Mouse (Mus musculus) liver, embryonic 11.5 days (tissue): ENCODE measurements around the gene Erc1. TPM values are rescaled to one million over a fixed set of nuclear protein-coding genes. Genes with fewer than 3 reads are reported as not detected.
"Not testable (repeated sequence)": the region's sequence is repeated elsewhere in the genome, so short reads cannot be mapped to it uniquely, and the experiment has no call there.

ENCODE experiments used
- ATAC-seq: fragments of 200-750 bp; cut with Nextera tagmentation; replicated peaks from 2 replicates; pipeline ENCODE4 v1.8.0; 2017; ENCODE audit warnings: moderate number of reproducible peaks, mild to moderate bottlenecking, moderate TSS enrichment, moderate library complexity; ENCODE audit not compliant: low FRiP score
- DNase-seq: peaks from one replicate; pipeline ENCODE4 v3.0.0-alpha.2; 2017; ENCODE audit warnings: low spot score
- H3K27ac ChIP-seq: fragments of 300-500 bp; sonication (generic); 2 replicates; pipeline ENCODE4 v1.5.1; 2014; ENCODE audit warnings: mild to moderate bottlenecking, low read depth, low read length, control low read depth
- H3K27me3 ChIP-seq: fragments of 300-500 bp; sonication (generic); replicated peaks from 2 replicates; pipeline ENCODE4 v1.6.1; 2014; ENCODE audit warnings: low read length, mixed read lengths; ENCODE audit not compliant: control insufficient read depth, insufficient read depth
- H3K36me3 ChIP-seq: fragments of 300-500 bp; sonication (generic); 2 replicates; pipeline ENCODE4 v1.6.1; 2014; ENCODE audit warnings: mild to moderate bottlenecking, low read length, moderate library complexity, mixed read lengths; ENCODE audit not compliant: control insufficient read depth, insufficient read depth
- H3K4me1 ChIP-seq: fragments of 300-500 bp; sonication (generic); replicated peaks from 2 replicates; pipeline ENCODE4 v1.6.1; 2014; ENCODE audit warnings: low read length, mixed read lengths; ENCODE audit not compliant: control insufficient read depth, insufficient read depth
- H3K4me2 ChIP-seq: fragments of 300-500 bp; sonication (generic); 2 replicates; pipeline ENCODE4 v1.6.1; 2014; ENCODE audit warnings: mild to moderate bottlenecking, control low read depth, moderate library complexity
- H3K4me3 ChIP-seq: fragments of 300-500 bp; sonication (generic); 2 replicates; pipeline ENCODE4 v1.5.1; 2014; ENCODE audit warnings: low read depth, low read length, control low read depth
- H3K9ac ChIP-seq: fragments of 300-500 bp; sonication (generic); 2 replicates; pipeline ENCODE4 v1.6.1; 2014; ENCODE audit warnings: low read depth, low read length, control low read depth
- H3K9me3 ChIP-seq: fragments of 300-500 bp; sonication (generic); 2 replicates; pipeline ENCODE4 v1.6.1; 2016; ENCODE audit warnings: low read length, inconsistent platforms, mixed read lengths; ENCODE audit not compliant: control insufficient read depth
- WGBS: fragments of 180-500 bp; shearing (Covaris S2); extraction: QIAGEN DNeasy Blood & Tissue Kit; methylation state at CpG from one replicate; pipeline ENCODE4 v1.1.7; 2014; 5-methylcytosine and 5-hydroxymethylcytosine counted together
- polyA plus RNA-seq: library from polyadenylated mRNA; unstranded; fragments of >200 nt; fragmentation: Nextera tagmentation; extraction: Ambion mirVana; gene quantifications from 2 replicates; pipeline ENCODE4 v1.2.1, GENCODE M21; 2014

Gene Erc1
- polyA plus RNA-seq, 1 experiment from 2014 or later: 12.3 TPM

GRCm38 (mm10) chr6:119821158-119821557 is 26.8 kb downstream of the Erc1 start:
- no peak overlapping the region for H3K4me2 ChIP-seq
- 93% methylated on average over 1 of the region's 1 CpGs for WGBS
- DNase-seq (no peak), ATAC-seq (no peak)
- no peaks in the 10 kb centered on the region for H3K27me3 ChIP-seq
- H3K9me3 ChIP-seq: no peaks in the 10 kb centered on the region
- H3K36me3 ChIP-seq: peaks cover 6% of the 10 kb centered on the region; the same call in 1 of the 2 replicates
- H3K9ac ChIP-seq: no peak overlapping the region
- H3K4me3 ChIP-seq: no peak overlapping the region
- no peaks in the 10 kb centered on the region for H3K4me1 ChIP-seq
- H3K27ac ChIP-seq: no peak overlapping the region

- H3K27me3 ChIP-seq: no peaks in the 10 kb centered on the region
- DNase-seq (no peak), ATAC-seq (no peak)
- no peaks in the 10 kb centered on the region for H3K9me3 ChIP-seq
- H3K4me2 ChIP-seq: no peak overlapping the region
- no peaks in the 10 kb centered on the region for H3K4me1 ChIP-seq
- H3K9ac ChIP-seq: no peak overlapping the region
- 96% methylated on average over 4 of the region's 4 CpGs for WGBS
- no peaks in the 10 kb centered on the region for H3K36me3 ChIP-seq
- no peak overlapping the region for H3K27ac ChIP-seq
- H3K4me3 ChIP-seq: no peak overlapping the region
Measured at GRCm38 (mm10) chr6:119818541-119818940, 29.4 kb downstream of the Erc1 start.

- DNase-seq (no peak), ATAC-seq (no peak)
- no peaks in the 10 kb centered on the region for H3K36me3 ChIP-seq
- H3K4me3 ChIP-seq: no peak overlapping the region
- H3K27me3 ChIP-seq: no peaks in the 10 kb centered on the region
- 84% methylated on average over 4 of the region's 4 CpGs for WGBS
- no peak overlapping the region for H3K4me2 ChIP-seq
- no peak overlapping the region for H3K27ac ChIP-seq
- no peak overlapping the region for H3K9ac ChIP-seq
- H3K4me1 ChIP-seq: no peaks in the 10 kb centered on the region
- no peaks in the 10 kb centered on the region for H3K9me3 ChIP-seq
Measured at GRCm38 (mm10) chr6:119815426-119815825, 32.5 kb downstream of the Erc1 start.

- ATAC-seq, H3K27me3 ChIP-seq, H3K36me3 ChIP-seq, H3K9ac ChIP-seq, H3K4me3 ChIP-seq, H3K4me1 ChIP-seq, H3K4me2 ChIP-seq, DNase-seq, H3K9me3 ChIP-seq, H3K27ac ChIP-seq: not testable (repeated sequence)
Measured at GRCm38 (mm10) chr6:119813055-119813454, 34.9 kb downstream of the Erc1 start.

DNA sequence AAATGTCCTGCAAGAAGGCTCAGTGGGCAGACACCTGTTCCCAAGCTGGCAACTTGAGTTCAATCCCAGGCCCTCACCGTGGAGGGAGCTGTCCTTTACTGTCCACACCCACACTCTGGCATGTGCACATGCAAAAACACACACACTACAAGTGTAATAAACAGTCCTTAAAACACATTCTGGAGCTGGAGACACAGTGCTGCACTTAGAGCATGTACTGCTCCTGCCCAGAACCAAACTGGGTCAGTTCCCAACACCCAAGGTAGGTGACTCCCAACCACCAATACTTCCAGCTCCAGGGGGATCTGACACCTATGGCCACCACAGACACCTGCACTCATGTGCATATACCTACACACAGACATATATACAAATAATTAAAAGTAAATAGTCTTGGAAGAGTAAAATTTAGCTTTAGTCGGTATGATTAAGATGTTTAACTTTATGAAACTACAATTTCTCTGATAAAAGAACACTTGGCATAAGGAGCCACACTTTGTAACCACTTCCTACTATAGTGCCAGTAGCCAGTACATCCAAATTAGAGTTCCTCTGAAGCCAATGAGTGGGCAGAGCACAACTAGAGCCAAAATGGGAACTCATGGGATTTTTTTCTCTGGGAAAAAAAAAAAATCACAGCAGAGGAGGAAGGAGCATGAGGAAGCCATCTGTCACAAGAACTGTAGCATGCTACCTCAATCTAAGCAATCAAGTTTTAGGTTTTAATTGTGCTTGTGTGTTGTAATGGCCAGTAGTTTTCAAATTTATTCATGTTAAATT is 39.1 kb downstream of the Erc1 start:
- H3K36me3 ChIP-seq: no peaks in the 10 kb centered on the region
- no peak for ATAC-seq
- H3K27me3 ChIP-seq: no peaks in the 10 kb centered on the region
- no peak overlapping the region for H3K9ac ChIP-seq
- WGBS: 83% methylated on average over 2 of the region's 2 CpGs
- H3K4me1 ChIP-seq: no peaks in the 10 kb centered on the region
- H3K9me3 ChIP-seq: no peaks in the 10 kb centered on the region
- no peak overlapping the region for H3K4me3 ChIP-seq
- DNase-seq: no peak
- no peak overlapping the region for H3K4me2 ChIP-seq
- H3K27ac ChIP-seq: no peak overlapping the region

- H3K9me3 ChIP-seq: no peaks in the 10 kb centered on the region
- no peak for DNase-seq
- H3K4me2 ChIP-seq: no peak overlapping the region
- ATAC-seq: no peak
- WGBS: 91% methylated on average over 2 of the region's 2 CpGs
- no peaks in the 10 kb centered on the region for H3K4me1 ChIP-seq
- H3K27me3 ChIP-seq: no peaks in the 10 kb centered on the region
- H3K4me3 ChIP-seq: no peak overlapping the region
- H3K36me3 ChIP-seq: no peaks in the 10 kb centered on the region
- no peak overlapping the region for H3K9ac ChIP-seq
- H3K27ac ChIP-seq: no peak overlapping the region
Measured at GRCm38 (mm10) chr6:119803239-119803638, 44.7 kb downstream of the Erc1 start.

DNA sequence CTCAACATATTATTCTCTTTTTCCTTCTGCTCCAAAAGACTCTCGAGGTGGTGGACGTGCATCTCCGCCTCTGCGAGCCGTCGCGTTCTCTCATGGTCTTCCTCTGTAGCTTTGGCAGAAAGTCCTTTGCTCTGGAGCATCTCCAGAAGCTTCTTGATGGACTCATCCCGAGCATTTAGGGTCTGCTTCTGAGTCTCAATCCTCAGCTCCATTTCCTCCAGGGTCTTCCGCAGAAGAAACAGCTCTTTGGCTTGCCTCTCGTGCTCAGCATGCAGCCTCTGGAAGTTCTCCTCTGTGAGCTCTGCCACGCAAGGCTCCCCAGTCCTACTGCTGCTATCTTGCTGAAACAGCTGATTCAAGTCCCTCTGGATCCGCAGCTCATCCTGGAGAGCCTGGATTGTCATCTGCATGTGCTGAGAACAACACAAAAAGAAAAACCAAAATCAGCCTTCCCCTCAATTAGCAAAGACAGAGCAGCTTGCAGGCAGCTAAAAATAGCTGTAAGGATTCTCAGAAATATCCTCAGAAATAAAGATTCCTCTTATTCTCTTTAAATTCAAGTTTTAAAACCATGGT is 51.0 kb downstream of the Erc1 start:
- Histone ChIP-seq H3K9ac (no peak overlapping the region), H3K4me2 (no peak overlapping the region), H3K27me3 (no peaks in the 10 kb centered on the region), H3K36me3 (no peaks in the 10 kb centered on the region), H3K4me1 (no peaks in the 10 kb centered on the region), H3K4me3 (no peak overlapping the region), H3K9me3 (no peaks in the 10 kb centered on the region), H3K27ac (no peak overlapping the region)
- no peak for DNase-seq
- ATAC-seq: no peak
- 89% methylated on average over 12 of the region's 12 CpGs for WGBS

DNA sequence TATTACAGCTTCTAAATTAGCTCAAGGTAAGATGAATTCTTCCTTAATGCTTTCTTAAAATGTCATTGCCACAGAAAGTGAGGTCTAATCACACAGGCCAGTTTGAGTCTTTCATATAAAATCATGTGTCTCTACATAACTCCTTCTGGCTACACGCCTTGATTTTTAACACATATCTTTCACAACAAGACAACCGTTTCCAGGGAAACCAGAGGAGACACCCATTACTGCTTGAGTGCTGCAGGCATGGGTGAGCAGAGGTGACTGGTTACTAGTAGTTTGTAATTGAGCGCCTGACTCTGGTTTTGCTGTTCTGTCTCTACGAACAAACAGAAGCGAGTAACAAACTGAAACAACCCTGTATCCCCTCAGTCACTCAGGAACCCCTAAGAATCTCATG is 51.7 kb downstream of the Erc1 start:
- Histone ChIP-seq H3K27ac (no peak overlapping the region), H3K9ac (no peak overlapping the region), H3K4me2 (no peak overlapping the region), H3K4me1 (no peaks in the 10 kb centered on the region), H3K27me3 (no peaks in the 10 kb centered on the region), H3K4me3 (no peak overlapping the region), H3K9me3 (no peaks in the 10 kb centered on the region), H3K36me3 (no peaks in the 10 kb centered on the region)
- no peak for DNase-seq
- 89% methylated on average over 5 of the region's 5 CpGs for WGBS
- ATAC-seq: no peak

DNA sequence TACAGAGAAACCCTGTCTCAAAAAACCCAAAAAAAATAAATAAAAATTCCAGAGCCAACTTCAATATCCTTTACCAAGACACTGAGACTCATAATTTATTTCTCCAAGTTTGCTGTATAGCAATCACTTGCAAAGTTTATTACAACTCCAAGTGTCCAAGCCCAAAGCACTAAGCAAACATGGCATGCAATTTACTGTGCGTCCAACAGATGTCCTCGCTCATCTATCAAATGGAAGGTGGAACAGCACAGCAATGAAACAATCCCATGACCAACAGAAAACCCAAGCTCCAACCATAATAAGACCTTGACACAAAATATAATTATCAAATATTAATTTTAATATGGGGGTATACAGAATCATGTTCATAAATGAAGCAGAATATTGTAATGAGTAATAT is 55.4 kb downstream of the Erc1 start:
- Histone ChIP-seq H3K4me3 (no peak overlapping the region), H3K4me2 (no peak overlapping the region), H3K4me1 (no peaks in the 10 kb centered on the region), H3K27me3 (no peaks in the 10 kb centered on the region), H3K36me3 (no peaks in the 10 kb centered on the region), H3K27ac (no peak overlapping the region), H3K9me3 (no peaks in the 10 kb centered on the region), H3K9ac (no peak overlapping the region)
- DNase-seq (no peak), ATAC-seq (0 out of 2 replicates have a peak, but pooled peaks have one; percentile 29)
- WGBS: 52% methylated on average over 2 of the region's 2 CpGs
